Mouse (Mus musculus): ENCODE results near the gene Disp1. TPM values are rescaled to one million over a fixed set of nuclear protein-coding genes. Genes with fewer than 3 reads are reported as not detected.

The Disp1 gene
- total and polyA plus RNA-seq, 2 experiments from 2014 or later, result 6.3 to 7.2 TPM

DNA sequence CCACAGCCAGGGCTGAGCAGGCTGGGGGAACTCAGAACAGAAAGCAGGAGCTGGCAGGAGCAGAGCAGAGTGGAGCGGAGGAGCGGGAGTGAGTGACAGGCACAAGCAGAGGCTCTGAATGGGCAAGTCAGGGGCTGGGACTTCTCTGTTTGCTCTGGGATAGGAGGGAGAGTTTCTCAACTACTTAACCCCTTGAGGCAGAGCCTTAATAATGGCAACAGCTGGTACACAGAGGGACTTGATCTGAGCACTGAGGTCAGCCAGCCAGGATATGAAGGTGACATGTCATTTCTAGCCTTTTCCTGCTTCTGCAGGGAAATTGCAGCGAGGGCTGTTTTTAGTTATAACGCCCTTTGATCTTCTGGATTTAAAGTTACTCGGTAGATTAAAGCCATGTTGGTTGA is 73.9 kb downstream of the Disp1 start:
- ATAC-seq (peak; percentile 92), DNase-seq (no peak)
- Histone ChIP-seq H3K9me3 (ENCODE audit: low read length) (no peaks in the 10 kb centered on the region), H3K4me3 (ENCODE audit: low read depth, low read length) (no peak overlapping the region), H3K4me1 (ENCODE audit: insufficient read depth) (peaks cover 7% of the 10 kb centered on the region; the same call in 1 of the 2 replicates), H3K9ac (no peak overlapping the region), H3K4me2 (ENCODE audit: low read depth) (no peak overlapping the region), H3K36me3 (ENCODE audit: insufficient read depth) (no peaks in the 10 kb centered on the region), H3K27me3 (ENCODE audit: insufficient read depth, low read length) (no peaks in the 10 kb centered on the region), H3K27ac (ENCODE audit: low read depth, low read length) (no peak overlapping the region)
- no peak for TF ChIP-seq CTCF (IDR thresholded peaks at IDR 0.05; ENCODE audit: low read depth)
- 32% methylated on average over 5 of the region's 5 CpGs for WGBS

DNA sequence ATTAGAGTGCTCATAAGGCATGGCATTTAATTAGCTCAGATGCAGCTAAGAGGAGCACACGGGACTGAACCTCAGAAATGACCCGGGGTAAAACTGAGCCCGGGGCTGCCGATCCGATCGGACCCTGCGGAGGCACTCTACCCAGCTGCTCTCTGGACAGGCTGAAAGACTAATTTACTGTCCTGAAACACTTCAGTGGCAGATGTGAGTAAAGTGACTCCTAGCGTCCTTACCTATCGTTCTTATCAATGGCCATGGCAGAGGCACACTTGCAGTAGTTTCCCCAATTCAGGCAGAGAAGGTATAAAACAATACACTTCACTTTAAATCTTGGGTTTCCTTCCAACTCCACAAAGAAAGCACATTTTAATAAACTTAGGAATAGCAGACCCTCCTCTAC is 74.5 kb downstream of the Disp1 start:
- 15% methylated on average over 9 of the region's 9 CpGs for WGBS
- Histone ChIP-seq H3K4me1 (ENCODE audit: insufficient read depth) (peaks cover 7% of the 10 kb centered on the region; the same call in 1 of the 2 replicates), H3K9ac (no peak overlapping the region), H3K27ac (ENCODE audit: low read depth, low read length) (no peak overlapping the region), H3K36me3 (ENCODE audit: insufficient read depth) (no peaks in the 10 kb centered on the region), H3K4me2 (ENCODE audit: low read depth) (no peak overlapping the region), H3K27me3 (ENCODE audit: insufficient read depth, low read length) (no peaks in the 10 kb centered on the region), H3K4me3 (ENCODE audit: low read depth, low read length) (no peak overlapping the region), H3K9me3 (ENCODE audit: low read length) (no peaks in the 10 kb centered on the region)
- ATAC-seq (no peak), DNase-seq (no peak)
- no peak for TF ChIP-seq CTCF (IDR thresholded peaks at IDR 0.05; ENCODE audit: low read depth)

DNA sequence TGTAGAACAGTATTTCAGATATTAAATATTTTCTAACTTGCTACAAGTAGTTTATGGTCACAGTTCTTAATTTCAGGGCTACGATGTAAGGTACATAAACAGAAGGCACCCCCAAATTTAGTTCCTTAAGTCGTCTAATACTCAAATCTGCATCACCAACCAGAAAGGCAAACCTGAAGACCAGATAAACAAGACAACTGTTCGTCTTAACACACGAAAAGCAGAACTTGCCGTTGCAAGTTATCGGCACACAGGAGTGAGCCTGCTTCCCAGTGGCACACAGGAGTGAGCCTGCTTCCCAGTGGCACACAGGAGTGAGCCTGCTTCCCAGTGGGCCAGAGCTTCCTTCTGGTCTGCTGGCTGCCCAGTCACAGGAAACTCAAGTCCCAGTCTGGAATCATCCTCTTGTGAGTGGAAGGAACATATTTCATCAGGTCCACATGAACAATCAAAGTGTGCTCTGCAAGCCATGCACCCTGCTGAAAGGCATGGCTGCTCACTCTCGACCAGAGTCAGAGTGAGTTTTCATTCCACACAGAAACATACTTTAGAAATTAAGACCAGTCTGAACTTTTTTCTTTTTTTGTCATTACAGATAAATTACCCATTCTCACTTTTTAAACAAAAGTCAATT is 75.1 kb downstream of the Disp1 start:
- no peak overlapping the region for H3K4me3 ChIP-seq (ENCODE audit: low read depth, low read length)
- WGBS, result 79% methylated on average over 7 of the region's 7 CpGs
- no peak overlapping the region for H3K9ac ChIP-seq
- H3K9me3 ChIP-seq (ENCODE audit: low read length), result no peaks in the 10 kb centered on the region
- no peaks in the 10 kb centered on the region for H3K36me3 ChIP-seq (ENCODE audit: insufficient read depth)
- ATAC-seq, result no peak
- no peak overlapping the region for H3K4me2 ChIP-seq (ENCODE audit: low read depth)
- H3K27ac ChIP-seq (ENCODE audit: low read depth, low read length), result no peak overlapping the region
- no peak for TF ChIP-seq CTCF (IDR thresholded peaks at IDR 0.05; ENCODE audit: low read depth)
- no peak for DNase-seq
- peaks cover 7% of the 10 kb centered on the region; the same call in 1 of the 2 replicates for H3K4me1 ChIP-seq (ENCODE audit: insufficient read depth)
- no peaks in the 10 kb centered on the region for H3K27me3 ChIP-seq (ENCODE audit: insufficient read depth, low read length)

DNA sequence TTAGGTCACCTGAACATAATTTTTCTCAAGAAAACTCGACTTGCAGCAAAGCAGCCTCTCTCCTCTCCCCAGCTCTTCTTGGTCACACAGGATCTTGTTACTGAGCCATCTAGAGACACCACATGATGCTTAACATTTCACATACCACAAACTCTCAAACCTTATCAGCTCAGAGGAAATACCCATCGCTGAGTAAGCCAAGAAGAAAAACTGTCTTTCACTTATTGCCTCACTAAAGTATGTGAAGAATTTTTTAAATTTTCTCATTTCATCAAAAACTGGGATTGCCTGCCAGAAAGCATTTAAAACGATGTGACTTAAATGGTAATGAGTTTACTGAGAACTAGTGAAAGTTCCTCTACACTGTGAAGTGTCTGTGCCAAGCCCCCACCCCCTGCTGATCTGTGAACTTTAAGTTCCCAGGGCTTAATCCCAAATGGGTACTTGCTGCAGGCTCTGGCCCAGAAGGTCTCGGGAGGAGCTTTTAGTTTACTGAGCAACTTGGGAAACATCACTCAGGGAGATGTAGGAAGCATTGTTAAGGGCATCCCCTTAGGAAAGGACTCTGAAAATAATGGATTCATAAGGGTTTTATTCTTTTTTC is 76.6 kb downstream of the Disp1 start:
- 17% methylated on average over 4 of the region's 4 CpGs for whole genome bisulfite sequencing
- DNase-seq, result no peak
- H3K4me3 ChIP-seq (ENCODE audit: low read depth, low read length), result no peak overlapping the region
- 0 out of 2 replicates have a peak, but pooled peaks cover 5% of the 10 kb centered on the region for H3K4me1 ChIP-seq (ENCODE audit: insufficient read depth)
- no peak overlapping the region for H3K27ac ChIP-seq (ENCODE audit: low read depth, low read length)
- no peak overlapping the region for H3K4me2 ChIP-seq (ENCODE audit: low read depth)
- no peaks in the 10 kb centered on the region for H3K27me3 ChIP-seq (ENCODE audit: insufficient read depth, low read length)
- no peaks in the 10 kb centered on the region for H3K9me3 ChIP-seq (ENCODE audit: low read length)
- no peak overlapping the region for H3K9ac ChIP-seq
- no peak; the same call in 1 of the 2 replicates for ATAC-seq
- no peaks in the 10 kb centered on the region for H3K36me3 ChIP-seq (ENCODE audit: insufficient read depth)
- TF ChIP-seq CTCF (IDR thresholded peaks at IDR 0.05; ENCODE audit: low read depth), result no peak

DNA sequence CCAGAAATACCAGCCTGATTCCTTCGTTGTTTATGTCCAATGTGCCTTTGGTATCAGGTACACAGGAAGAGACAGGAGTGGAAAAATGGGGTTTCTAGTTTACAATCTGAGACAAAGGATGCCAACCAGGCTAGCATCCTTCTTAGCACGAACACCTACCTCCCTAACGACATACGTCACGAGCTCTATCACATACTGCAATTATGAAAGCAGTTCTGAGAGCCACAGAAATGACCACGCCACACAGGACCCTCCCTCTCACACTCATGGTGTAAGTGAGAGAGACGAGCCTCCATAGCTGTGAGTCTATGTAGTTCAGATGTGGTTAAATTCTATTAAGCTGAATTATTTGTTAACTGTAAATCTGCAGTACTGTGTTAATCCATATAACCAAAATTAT is 78.1 kb downstream of the Disp1 start:
- DNase-seq, result no peak
- Histone ChIP-seq H3K36me3 (ENCODE audit: insufficient read depth) (no peaks in the 10 kb centered on the region), H3K4me3 (ENCODE audit: low read depth, low read length) (no peak overlapping the region), H3K9me3 (ENCODE audit: low read length) (no peaks in the 10 kb centered on the region), H3K9ac (no peak overlapping the region), H3K27me3 (ENCODE audit: insufficient read depth, low read length) (no peaks in the 10 kb centered on the region), H3K4me1 (ENCODE audit: insufficient read depth) (0 out of 2 replicates have a peak, but pooled peaks cover 5% of the 10 kb centered on the region), H3K27ac (ENCODE audit: low read depth, low read length) (no peak overlapping the region), H3K4me2 (ENCODE audit: low read depth) (no peak overlapping the region)
- 80% methylated on average over 7 of the region's 7 CpGs for WGBS
- TF ChIP-seq CTCF (IDR thresholded peaks at IDR 0.05; ENCODE audit: low read depth), result no peak
- no peak for ATAC-seq

DNA sequence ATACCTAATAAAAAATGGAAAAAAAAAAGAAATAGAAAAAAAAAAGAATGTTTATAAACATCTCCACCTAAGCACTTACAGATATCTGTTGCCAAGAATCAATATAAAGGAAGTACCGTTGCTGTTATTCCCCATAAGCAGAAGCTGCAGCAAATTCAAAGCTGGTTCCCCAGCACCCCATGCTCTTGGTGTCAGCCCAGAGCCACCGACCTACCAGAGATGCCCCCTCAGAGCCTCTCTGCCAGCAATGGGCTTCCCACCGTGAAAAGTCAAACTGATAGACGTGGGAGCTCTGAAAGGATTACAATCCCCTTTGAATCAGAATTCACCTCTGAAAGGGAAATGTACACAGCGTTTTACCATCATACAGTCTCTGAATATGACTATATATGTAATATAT is 78.8 kb downstream of the Disp1 start:
- Histone ChIP-seq H3K36me3 (ENCODE audit: insufficient read depth) (no peaks in the 10 kb centered on the region), H3K27ac (ENCODE audit: low read depth, low read length) (no peak overlapping the region), H3K9ac (no peak overlapping the region), H3K27me3 (ENCODE audit: insufficient read depth, low read length) (no peaks in the 10 kb centered on the region), H3K9me3 (ENCODE audit: low read length) (no peaks in the 10 kb centered on the region), H3K4me2 (ENCODE audit: low read depth) (no peak overlapping the region), H3K4me1 (ENCODE audit: insufficient read depth) (0 out of 2 replicates have a peak, but pooled peaks cover 5% of the 10 kb centered on the region), H3K4me3 (ENCODE audit: low read depth, low read length) (no peak overlapping the region)
- no peak for TF ChIP-seq CTCF (IDR thresholded peaks at IDR 0.05; ENCODE audit: low read depth)
- WGBS, result 57% methylated on average over 5 of the region's 5 CpGs
- DNase-seq (no peak), ATAC-seq (no peak)

DNA sequence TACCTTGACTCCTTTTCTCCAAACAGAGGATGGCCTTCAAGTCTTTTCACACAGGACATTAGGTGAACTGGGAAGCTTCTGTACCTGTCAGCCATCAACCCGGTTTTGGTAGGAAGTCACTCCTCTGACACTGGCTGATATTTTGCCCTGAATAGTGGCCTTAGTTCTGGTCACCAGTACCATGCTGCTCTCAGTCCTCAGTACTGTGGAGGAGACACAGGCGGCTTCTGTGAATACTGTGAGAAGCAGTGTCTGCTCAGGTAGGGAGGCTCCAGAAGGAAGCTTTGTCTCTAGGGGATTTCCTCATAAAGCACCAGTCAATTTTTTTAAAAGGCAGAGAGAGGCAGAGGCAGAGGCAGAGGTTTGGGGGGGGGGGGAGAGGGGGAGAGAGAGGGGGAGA is 80.0 kb downstream of the Disp1 start:
- TF ChIP-seq CTCF (IDR thresholded peaks at IDR 0.05; ENCODE audit: low read depth), result no peak
- H3K4me1 ChIP-seq (ENCODE audit: insufficient read depth), result peaks cover 5% of the 10 kb centered on the region; the same call in 1 of the 2 replicates
- DNase-seq, result no peak
- no peak overlapping the region for H3K27ac ChIP-seq (ENCODE audit: low read depth, low read length)
- ATAC-seq, result no peak
- H3K36me3 ChIP-seq (ENCODE audit: insufficient read depth), result no peaks in the 10 kb centered on the region
- no peak overlapping the region for H3K9ac ChIP-seq
- no peak overlapping the region for H3K4me2 ChIP-seq (ENCODE audit: low read depth)
- 62% methylated on average over 2 of the region's 2 CpGs for WGBS
- H3K9me3 ChIP-seq (ENCODE audit: low read length), result no peaks in the 10 kb centered on the region
- no peaks in the 10 kb centered on the region for H3K27me3 ChIP-seq (ENCODE audit: insufficient read depth, low read length)
- H3K4me3 ChIP-seq (ENCODE audit: low read depth, low read length), result no peak overlapping the region
